Mouse (Mus musculus) kidney, postnatal 14 days (tissue): ENCODE results near the gene Rnf157.

Experiments
- DNase-seq: peaks from one replicate; pipeline ENCODE4 v3.0.0; 2022; ENCODE audit warnings: mixed read lengths

Gene Rnf157

GRCm38 (mm10) chr11:116294319-116294718 is 118.5 kb downstream of the Rnf157 start:
- DNase-seq: peak; percentile 78

DNA sequence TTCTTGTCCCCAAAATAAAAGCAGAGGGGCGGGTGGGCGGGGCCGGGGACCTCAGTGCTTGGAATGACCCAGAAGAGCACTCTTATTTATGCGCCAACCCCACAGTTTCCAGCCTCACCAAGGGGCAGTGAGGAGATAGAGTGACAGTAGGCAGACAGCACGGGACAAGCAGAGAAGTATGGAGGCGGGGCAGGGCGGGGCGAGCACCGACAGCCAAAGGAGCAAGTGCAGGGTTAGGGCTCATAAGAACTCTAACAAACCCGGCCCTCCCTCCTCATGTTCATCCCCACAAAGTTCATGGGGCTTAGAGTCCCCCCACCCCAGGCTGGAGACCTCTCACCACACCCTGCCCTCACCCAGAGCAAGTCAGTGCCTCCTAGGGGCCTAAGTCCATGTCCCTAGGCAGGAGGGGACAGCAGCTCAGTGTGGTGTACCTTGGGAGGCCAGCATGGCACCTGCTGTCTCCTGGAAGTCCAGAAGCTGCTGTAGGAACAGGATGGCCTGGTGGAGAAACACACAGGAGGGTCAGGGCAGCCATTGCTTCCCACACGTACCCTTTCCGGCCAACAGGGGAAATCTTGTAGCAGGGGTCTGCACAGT is 119.2 kb downstream of the Rnf157 start:
- no peak for DNase-seq

GRCm38 (mm10) chr11:116292401-116292800 is 120.4 kb downstream of the Rnf157 start:
- no peak for DNase-seq

DNA sequence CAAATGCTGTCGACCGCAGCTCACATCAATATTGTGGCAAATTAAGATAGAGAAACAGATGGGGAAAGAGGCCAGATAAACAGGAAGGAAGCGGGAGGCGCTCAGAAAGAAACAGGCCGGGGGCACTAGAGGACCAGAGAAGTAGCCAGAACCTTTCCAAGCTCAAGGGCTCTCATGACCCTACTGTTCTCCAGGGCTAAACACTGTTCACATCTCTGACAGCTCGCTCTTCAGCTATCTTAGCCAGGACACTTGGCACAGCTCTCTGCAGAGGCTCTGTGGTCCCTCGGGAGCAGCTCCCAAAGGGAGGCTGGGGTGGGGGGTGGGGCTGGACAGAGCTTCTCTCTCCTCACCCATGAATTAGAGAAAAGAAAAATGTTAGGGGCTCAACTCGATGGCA is 122.3 kb downstream of the Rnf157 start:
- peak; percentile 43 for DNase-seq

- DNase-seq: no peak
These were observed 125.5 kb downstream of the Rnf157 start for GRCm38 (mm10) chr11:116287351-116287750.
